Mouse (Mus musculus) liver, embryonic 11.5 days (tissue): ENCODE data around the gene Neurl4. TPM values are rescaled to one million over a fixed set of nuclear protein-coding genes. Genes with fewer than 3 reads are reported as not detected.
"Not testable (repeated sequence)": the region's sequence is repeated elsewhere in the genome, so short reads cannot be mapped to it uniquely, and the experiment has no call there.

Experiments used
- ATAC-seq: fragments of 200-750 bp; cut with Nextera tagmentation; replicated peaks from 2 replicates; pipeline ENCODE4 v1.8.0; 2017; ENCODE audit warnings: moderate number of reproducible peaks, mild to moderate bottlenecking, moderate TSS enrichment, moderate library complexity; ENCODE audit not compliant: low FRiP score
- DNase-seq: peaks from one replicate; pipeline ENCODE4 v3.0.0-alpha.2; 2017; ENCODE audit warnings: low spot score
- H3K27ac ChIP-seq: fragments of 300-500 bp; sonication (generic); 2 replicates; pipeline ENCODE4 v1.5.1; 2014; ENCODE audit warnings: mild to moderate bottlenecking, low read depth, low read length, control low read depth
- H3K27me3 ChIP-seq: fragments of 300-500 bp; sonication (generic); replicated peaks from 2 replicates; pipeline ENCODE4 v1.6.1; 2014; ENCODE audit warnings: low read length, mixed read lengths; ENCODE audit not compliant: control insufficient read depth, insufficient read depth
- H3K36me3 ChIP-seq: fragments of 300-500 bp; sonication (generic); 2 replicates; pipeline ENCODE4 v1.6.1; 2014; ENCODE audit warnings: mild to moderate bottlenecking, low read length, moderate library complexity, mixed read lengths; ENCODE audit not compliant: control insufficient read depth, insufficient read depth
- H3K4me1 ChIP-seq: fragments of 300-500 bp; sonication (generic); replicated peaks from 2 replicates; pipeline ENCODE4 v1.6.1; 2014; ENCODE audit warnings: low read length, mixed read lengths; ENCODE audit not compliant: control insufficient read depth, insufficient read depth
- H3K4me2 ChIP-seq: fragments of 300-500 bp; sonication (generic); 2 replicates; pipeline ENCODE4 v1.6.1; 2014; ENCODE audit warnings: mild to moderate bottlenecking, control low read depth, moderate library complexity
- H3K4me3 ChIP-seq: fragments of 300-500 bp; sonication (generic); 2 replicates; pipeline ENCODE4 v1.5.1; 2014; ENCODE audit warnings: low read depth, low read length, control low read depth
- H3K9ac ChIP-seq: fragments of 300-500 bp; sonication (generic); 2 replicates; pipeline ENCODE4 v1.6.1; 2014; ENCODE audit warnings: low read depth, low read length, control low read depth
- H3K9me3 ChIP-seq: fragments of 300-500 bp; sonication (generic); 2 replicates; pipeline ENCODE4 v1.6.1; 2016; ENCODE audit warnings: low read length, inconsistent platforms, mixed read lengths; ENCODE audit not compliant: control insufficient read depth
- WGBS: fragments of 180-500 bp; shearing (Covaris S2); extraction: QIAGEN DNeasy Blood & Tissue Kit; methylation state at CpG from one replicate; pipeline ENCODE4 v1.1.7; 2014; 5-methylcytosine and 5-hydroxymethylcytosine counted together
- polyA plus RNA-seq: library from polyadenylated mRNA; unstranded; fragments of >200 nt; fragmentation: Nextera tagmentation; extraction: Ambion mirVana; gene quantifications from 2 replicates; pipeline ENCODE4 v1.2.1, GENCODE M21; 2014

Gene Neurl4
- polyA plus RNA-seq, 1 experiment from 2014 or later: 10.5 TPM

DNA sequence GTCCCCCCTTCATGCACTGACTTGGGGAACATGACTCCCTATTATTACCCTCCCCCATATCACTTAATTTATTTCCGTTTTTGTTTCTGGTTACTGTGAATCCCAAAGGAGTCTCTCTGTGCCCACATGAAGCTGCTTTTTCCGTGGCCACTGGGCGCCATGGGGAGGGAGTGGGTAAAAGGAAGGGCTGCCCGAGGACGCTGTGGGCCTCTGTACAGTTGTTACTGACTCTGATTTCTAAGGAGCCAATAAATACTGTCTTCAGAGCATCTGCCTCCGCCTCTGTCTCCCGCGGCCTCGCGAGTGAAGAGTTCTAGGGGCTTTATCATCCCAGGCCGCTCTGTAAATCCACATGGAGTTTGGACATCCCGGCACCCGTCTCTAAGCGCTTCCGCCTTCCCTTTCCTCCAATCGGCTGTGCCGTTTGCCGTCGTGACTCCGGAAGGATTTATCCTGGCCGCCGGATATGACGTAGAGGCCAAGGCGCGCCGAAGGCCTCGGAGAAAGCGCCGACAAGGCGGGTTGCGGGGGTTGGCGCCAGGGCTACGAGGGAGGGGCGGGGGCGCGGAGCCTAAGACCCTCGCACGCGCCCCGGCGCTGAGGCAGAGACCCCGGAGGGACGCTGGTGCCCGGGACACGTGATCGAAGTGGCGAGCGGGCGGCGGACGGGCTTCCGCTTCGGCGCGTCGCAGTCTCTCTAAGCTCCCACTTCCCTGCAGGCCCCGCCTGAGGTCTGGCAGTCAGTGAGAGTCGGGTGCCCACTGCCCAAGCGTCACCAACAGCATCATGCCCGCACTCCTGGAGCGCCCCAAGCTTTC, 12.9 kb downstream of the Neurl4 start, which contains the start of gene Gps2:
Gene Gps2 (plus strand): TSS at position 335 of the 818 bp plus-strand sequence.
- Histone ChIP-seq H3K4me1 (peaks cover 36% of the 10 kb centered on the region), H3K4me2 (peak within 1 kb of the TSS; percentile 96), H3K36me3 (peaks cover 67% of the 10 kb centered on the region), H3K4me3 (peak within 1 kb of the TSS; percentile 94), H3K9me3 (no peaks in the 10 kb centered on the region), H3K27me3 (no peaks in the 10 kb centered on the region), H3K9ac (peak within 1 kb of the TSS; percentile 90), H3K27ac (peak within 1 kb of the TSS; percentile 96)
- ATAC-seq (peak; percentile 72), DNase-seq (peak; percentile 93)
- WGBS: 2% methylated on average over 59 of the region's 61 CpGs

DNA sequence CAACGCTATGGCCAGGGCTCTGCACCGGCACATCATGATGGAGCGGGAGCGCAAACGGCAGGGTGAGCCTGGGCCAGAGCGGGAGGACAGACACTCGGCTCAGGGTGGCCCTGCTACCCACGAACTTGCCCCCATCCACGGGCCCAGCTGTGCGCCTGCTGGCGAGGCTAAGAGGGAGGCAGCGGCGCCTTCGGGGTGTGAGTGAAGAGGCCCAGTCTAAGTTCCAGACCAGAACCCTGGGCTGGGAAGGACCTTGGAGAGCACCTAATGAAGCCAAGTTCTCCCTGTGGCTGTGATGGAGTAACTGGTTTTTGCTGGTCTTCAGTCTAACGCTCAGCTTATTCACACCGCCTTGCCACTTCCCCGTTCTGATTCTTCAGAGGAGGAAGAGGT, 13.5 kb downstream of the Neurl4 start:
- WGBS: 2% methylated on average over 17 of the region's 17 CpGs
- Histone ChIP-seq H3K36me3 (peaks cover 66% of the 10 kb centered on the region), H3K4me3 (peak overlapping the region; percentile 94), H3K9ac (peak overlapping the region; percentile 90), H3K4me1 (peaks cover 42% of the 10 kb centered on the region), H3K9me3 (no peaks in the 10 kb centered on the region), H3K4me2 (peak overlapping the region; percentile 96), H3K27me3 (no peaks in the 10 kb centered on the region), H3K27ac (peak overlapping the region; percentile 96)
- no peak; the same call in 1 of the 2 replicates for ATAC-seq
- no peak for DNase-seq

DNA sequence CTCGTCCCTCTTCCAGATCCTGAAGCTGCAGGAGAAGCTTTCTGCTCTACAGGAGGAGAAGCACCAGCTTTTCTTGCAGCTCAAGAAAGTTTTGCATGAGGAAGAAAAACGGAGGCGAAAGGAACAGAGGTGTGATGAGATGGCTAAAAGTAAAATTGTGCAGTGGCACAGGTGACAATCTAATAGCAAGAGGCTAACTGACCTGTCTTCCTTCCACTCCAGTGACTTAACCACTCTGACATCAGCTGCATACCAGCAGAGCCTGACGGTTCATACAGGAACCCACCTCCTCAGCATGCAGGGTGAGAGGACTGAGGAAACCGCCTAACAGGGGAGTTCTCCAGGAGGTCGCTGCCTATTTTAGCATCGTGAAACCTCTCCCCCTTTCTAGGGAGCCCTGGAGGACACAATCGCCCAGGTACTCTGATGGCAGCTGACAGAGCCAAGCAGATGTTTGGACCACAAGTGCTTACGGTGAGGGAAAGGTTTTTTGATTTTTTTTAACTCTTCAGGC, 14.1 kb downstream of the Neurl4 start:
- Histone ChIP-seq H3K4me2 (peak overlapping the region; percentile 96), H3K27ac (peak overlapping the region; percentile 96), H3K9ac (peak overlapping the region; percentile 90), H3K36me3 (peaks cover 60% of the 10 kb centered on the region), H3K27me3 (no peaks in the 10 kb centered on the region), H3K9me3 (no peaks in the 10 kb centered on the region), H3K4me3 (peak overlapping the region; percentile 94), H3K4me1 (peaks cover 43% of the 10 kb centered on the region)
- no peak for DNase-seq
- ATAC-seq: no peak
- WGBS: 28% methylated on average over 9 of the region's 9 CpGs

DNA sequence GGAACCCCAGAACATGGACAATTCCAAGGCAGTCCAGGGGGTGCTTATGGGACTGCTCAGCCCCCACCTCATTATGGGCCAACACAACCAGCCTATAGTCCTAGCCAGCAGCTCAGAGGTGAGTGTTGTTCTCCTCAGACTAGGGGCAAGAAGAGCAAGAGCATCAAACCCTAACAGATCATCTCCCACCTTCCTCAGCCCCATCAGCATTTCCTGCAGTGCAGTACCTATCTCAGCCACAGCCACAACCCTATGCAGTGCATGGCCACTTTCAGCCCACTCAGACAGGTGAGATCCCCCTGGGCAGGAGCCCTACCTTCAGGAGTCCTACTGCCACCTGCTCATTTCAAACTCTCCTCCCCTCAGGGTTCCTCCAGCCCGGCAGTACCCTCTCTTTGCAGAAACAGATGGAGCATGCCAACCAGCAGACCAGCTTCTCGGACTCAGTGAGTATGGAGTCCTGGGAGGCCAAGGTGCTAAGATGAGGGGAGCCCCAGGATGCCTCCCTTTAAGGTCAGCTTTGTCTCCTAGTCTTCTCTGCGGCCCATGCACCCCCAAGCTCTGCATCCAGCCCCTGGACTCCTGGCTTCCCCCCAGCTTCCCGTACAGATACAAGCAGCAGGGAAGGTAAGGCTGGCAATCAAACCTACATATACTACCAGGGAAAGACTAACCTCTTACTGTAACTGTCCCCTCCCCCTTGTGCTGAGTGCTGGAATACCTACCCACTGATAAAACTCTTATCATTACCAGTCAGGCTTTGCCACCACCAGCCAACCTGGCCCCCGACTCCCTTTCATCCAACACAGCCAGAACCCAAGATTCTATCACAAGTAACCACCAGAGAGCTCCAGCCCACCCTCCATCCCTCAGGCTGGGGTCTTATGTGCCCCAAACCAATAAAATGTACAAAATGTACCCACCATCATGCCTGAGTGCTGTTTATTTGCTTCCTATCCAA, 15.1 kb downstream of the Neurl4 start:
- H3K4me2 ChIP-seq: peak overlapping the region; percentile 96
- DNase-seq (peak; percentile 61), ATAC-seq (peak; percentile 64)
- H3K27me3 ChIP-seq: no peaks in the 10 kb centered on the region
- 29% methylated on average over 5 of the region's 5 CpGs for WGBS
- peaks cover 52% of the 10 kb centered on the region for H3K36me3 ChIP-seq
- peak overlapping the region; percentile 96 for H3K27ac ChIP-seq
- H3K4me1 ChIP-seq: peaks cover 43% of the 10 kb centered on the region
- peak overlapping the region; percentile 90 for H3K9ac ChIP-seq
- no peaks in the 10 kb centered on the region for H3K9me3 ChIP-seq
- H3K4me3 ChIP-seq: peak overlapping the region; percentile 94

DNA sequence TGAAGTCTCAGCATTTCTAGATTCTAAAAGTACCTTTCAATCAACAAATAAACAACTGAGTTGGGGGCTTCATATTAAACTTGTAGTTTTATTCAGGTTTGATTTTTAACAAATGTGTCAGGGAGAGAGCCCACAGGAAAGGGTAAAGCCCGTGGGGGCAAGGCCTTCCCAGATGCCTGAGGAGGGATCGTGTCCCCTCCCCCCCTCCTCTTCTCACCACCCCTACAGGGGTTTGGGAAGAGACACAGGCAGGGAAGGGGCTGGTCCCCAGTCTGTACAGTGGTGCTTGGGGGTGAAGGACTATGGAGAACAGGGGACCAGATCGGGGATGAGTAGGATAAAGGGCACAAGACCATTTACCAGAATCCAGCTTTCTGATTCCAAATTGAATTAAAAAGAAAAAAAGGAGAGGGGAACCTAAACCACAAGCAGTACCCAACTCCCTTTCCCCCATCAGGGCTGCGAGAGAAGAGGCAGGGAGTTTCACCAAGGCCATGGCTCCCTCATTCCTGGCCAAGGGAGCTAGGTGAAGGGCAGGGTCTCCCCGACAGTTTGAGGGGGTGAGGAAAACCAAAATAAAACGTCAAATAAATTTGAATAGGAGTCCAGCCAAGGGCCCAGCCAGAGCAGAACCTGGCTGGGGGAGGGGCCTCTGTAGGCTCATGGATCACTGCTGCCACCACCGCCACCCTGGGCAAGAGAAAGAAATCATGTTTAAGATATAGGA, 15.9 kb downstream of the Neurl4 start:
- WGBS: 37% methylated on average over 7 of the region's 7 CpGs
- DNase-seq, ATAC-seq, H3K27me3 ChIP-seq, H3K9ac ChIP-seq, H3K9me3 ChIP-seq: not testable (repeated sequence)
- Histone ChIP-seq H3K4me3 (peak overlapping the region; percentile 94), H3K27ac (peak overlapping the region; percentile 96), H3K4me1 (peaks cover 43% of the 10 kb centered on the region), H3K36me3 (peaks cover 44% of the 10 kb centered on the region), H3K4me2 (peak overlapping the region; percentile 96)

DNA sequence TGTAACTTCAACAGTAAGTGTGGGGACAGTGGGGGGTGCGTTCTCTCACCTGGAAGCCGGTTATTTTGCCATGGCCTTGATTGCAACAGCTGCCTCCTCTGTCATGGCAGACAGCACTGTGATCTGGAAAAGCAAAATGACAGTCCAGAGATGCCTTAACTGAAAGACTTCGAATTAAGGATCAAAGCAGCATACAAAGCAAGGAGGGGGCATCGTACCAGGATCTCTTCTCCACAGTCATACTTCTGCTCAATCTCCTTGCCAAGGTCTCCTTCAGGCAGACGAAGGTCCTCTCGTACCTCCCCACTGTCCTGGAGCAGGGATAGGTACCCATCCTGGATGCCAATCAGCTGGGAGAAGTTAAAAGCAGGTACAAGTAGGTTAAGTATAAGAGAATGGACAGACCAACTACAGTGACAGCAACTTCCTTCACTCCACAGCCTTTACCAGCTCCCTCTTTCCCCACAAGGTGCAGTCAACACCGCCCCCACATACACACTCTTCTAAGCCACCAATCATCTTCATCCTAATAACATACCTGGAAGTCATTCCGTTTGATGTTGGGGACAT, 16.6 kb downstream of the Neurl4 start:
- Histone ChIP-seq H3K4me3 (peak overlapping the region; percentile 10), H3K36me3 (peaks cover 40% of the 10 kb centered on the region), H3K9me3 (no peaks in the 10 kb centered on the region), H3K27ac (peak overlapping the region; percentile 96), H3K4me2 (peak overlapping the region; percentile 96), H3K4me1 (peaks cover 44% of the 10 kb centered on the region), H3K9ac (no peak overlapping the region; the same call in 1 of the 2 replicates), H3K27me3 (no peaks in the 10 kb centered on the region)
- no peak for DNase-seq
- WGBS: 76% methylated on average over 8 of the region's 8 CpGs
- ATAC-seq: no peak

DNA sequence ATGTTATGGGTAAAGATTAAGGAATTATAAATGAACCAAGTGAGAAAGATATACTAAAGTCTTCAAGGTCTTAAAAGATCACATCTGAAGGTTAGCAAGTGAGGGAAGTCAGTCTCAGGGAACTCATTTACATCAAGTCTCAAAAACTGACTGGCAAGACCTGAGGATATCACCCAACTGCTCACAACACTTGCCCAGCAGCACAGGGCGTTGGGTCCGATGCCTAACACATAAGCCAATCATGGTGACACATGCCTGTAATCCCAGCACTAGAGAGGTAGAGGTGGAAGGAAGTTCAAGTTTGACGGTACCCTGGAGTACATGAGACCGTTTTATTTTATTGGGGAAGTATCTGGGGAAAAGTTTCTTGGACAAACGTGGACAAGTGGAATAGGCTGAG, 17.2 kb downstream of the Neurl4 start:
- 75% methylated on average over 5 of the region's 5 CpGs for WGBS
- Histone ChIP-seq H3K4me1 (peaks cover 51% of the 10 kb centered on the region), H3K27me3 (no peaks in the 10 kb centered on the region), H3K4me2 (peak overlapping the region; percentile 96), H3K9ac (no peak overlapping the region), H3K4me3 (peak overlapping the region; percentile 92; the same call in 1 of the 2 replicates), H3K9me3 (no peaks in the 10 kb centered on the region), H3K27ac (peak overlapping the region; percentile 42; the same call in 1 of the 2 replicates), H3K36me3 (peaks cover 40% of the 10 kb centered on the region)
- no peak for ATAC-seq
- DNase-seq: no peak
